Mouse (Mus musculus): Measurements from ENCODE around the gene March10.

The March10 gene

DNA sequence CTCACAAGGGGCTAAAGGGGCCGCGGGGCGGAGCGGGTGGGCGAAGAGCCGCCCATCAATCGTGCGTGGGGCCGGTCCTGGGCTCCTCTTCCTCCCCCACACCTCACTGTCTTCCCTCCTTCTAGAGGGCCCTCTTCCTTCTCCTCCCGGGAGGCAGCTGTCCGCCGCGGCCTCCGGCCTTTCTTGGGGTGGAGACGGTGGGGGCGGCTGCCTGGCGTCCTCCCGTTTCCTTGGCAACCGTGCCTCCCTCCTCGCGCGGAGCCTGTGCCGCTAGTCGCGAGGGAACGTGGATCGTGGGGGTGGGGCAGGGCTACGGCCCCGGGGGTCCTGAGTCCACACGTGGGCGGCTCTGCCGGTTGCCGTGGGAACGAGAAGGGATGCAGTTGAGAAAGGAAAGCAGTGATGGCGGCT, at the start of gene March10:
Gene March10 (minus strand): TSS at position 239 of the 411 bp plus-strand sequence.
- peak; percentile 20 for DNase-seq

DNA sequence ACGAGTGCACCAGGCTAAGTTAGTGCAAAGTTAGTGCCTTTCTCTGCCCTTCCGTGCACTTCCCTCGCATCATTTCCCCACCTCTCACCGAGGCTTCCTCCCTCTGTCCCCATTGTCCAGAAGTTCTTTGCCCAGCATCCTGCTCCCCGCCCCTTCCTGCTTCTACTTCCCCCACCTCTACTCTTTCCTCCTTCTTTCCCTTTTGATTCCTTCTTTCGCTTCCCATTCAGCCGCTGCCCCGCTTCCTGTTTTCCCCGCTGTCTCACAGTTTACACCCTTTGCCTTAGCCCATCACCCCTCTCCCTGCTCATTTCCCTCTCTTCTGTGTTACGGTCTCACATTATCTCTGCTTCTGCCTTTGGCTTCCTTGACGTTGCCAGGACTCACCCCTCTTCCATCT, 49.8 kb upstream of the March10 start:
- DNase-seq, result no peak

DNA sequence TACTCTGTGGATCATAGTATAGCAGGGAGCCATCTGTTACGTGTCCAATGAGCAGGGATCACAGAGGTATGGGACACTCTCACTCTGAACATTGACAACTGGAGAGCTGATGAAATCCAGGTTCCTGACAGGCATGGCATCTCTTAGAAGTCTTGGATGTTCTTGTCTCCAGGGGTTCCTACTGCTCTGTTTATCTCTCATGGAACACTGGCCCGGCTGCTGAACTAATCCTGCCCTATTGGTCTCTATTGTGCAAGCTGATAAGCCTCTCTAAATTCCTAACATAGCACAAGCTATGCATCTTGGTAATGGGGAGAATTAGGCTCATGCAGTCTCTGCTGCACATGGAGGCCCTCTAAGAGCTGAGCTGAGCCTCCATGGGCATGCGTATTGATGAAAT, 48.5 kb upstream of the March10 start:
- DNase-seq, result no peak

DNA sequence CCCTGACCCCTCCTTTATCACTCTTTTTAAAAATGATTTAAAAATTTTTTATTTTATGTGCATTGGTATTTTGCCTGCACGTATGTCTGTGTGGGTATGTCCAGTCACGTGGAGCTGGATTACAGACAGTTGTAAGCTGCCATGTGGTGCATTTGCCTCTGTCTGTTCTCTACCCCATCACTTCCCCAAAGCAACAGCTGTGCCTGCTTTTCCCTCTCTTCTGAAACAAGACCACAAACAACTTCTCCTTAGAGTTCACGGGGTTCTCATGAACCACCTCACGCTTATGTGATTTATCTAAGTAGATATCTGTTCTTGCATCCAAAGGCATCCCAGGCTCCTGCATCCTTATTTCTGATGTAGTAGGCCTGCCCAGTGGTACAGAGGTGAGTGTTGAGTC, 45.8 kb upstream of the March10 start:
- DNase-seq, result no peak

DNA sequence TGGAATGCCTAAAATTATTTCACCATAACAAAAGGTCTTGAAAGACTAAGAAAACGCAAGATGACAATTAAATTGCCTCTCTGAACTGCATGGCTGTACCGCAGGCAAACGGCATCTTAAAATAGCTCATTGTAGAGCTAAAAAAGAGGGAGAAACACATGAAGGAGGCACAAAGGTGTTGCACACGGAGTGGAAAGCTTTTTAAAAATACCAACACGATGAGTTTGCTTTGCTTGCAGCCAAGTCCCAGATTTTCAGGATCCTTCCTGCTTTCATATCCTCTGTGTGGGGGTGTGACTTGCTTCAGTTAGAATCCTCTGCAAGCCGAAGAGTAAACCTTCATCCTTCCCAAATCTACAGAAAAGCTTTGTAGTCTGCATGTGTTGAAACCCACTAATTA, 41.0 kb upstream of the March10 start:
- DNase-seq, result no peak

DNA sequence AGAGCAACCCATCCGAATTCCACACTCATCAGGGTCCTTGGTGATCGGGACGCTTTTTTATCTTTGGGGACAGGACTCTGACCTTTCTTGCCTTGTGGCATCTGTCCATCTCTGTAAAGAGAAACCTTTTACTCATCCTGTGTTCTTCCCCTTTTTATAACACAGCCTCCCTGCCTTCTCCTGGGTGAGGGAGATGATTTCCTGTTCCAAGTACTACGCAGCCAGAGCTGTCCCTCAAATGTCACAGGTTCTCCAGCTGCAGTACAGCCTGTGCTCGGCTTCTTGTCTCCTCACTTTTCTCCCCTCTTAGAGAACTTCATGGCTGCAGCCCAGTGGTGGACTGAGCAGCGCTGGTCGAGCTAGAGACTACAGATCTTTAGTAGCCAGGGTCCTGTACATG, 40.1 kb upstream of the March10 start:
- DNase-seq, result no peak

DNA sequence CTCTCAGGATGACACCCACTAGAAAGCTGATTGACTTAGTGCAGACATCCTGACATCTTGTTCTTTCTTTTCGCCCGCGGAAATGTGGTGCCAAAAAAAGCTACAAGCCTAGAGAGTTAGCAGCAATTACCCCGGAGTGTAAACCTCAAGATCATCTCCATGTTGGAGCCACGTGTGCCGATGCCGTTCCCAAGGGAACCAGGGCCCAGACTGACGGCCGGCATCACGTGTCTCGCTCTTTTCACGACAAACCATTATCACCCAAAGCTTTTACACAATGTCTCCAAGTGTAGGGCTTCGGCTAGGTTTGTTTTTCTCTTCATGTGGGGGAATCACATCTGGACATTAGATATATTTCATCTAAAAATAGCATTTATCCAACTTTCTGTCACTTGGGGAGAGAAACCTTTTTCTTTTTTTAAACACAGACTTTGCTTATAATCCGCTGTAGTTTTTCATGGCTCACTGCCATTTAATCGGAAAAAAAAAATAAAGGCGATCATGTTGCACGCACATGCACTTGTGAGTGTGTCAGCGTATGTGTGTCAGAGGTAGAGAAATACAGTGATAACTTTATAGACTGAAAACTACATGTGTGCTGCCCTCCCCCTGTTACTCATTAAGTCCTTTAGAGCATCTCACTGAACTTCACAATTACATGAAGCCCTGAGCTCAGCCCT, 39.2 kb upstream of the March10 start:
- DNase-seq, result no peak

DNA sequence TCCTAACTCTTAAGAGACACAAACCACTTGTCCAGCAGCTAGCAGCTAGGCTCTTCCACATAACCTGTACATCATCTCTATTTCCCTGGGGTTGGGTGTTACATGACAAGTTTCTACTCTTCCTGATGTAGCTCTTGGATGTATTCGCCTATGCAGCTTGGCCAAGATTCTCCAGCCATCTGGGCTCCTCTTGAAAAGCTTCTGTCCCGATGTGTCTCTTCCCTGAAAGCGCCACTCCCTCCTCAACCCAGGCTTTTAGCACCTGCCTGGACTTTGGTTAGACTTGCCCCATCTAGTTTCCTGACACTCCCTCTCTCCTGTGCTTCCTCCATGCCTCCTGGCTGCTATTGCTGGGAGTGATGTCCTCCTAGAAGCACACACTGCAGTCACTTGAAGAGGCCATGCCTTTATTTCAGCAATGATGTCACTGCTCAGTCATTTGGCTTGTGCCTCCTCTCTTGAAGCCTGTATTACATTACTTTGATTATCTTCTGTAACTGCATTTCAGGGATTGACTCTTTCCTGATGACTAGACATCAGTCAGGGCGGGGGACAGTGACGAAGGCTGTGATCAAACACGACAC, 38.3 kb upstream of the March10 start:
- no peak for DNase-seq

DNA sequence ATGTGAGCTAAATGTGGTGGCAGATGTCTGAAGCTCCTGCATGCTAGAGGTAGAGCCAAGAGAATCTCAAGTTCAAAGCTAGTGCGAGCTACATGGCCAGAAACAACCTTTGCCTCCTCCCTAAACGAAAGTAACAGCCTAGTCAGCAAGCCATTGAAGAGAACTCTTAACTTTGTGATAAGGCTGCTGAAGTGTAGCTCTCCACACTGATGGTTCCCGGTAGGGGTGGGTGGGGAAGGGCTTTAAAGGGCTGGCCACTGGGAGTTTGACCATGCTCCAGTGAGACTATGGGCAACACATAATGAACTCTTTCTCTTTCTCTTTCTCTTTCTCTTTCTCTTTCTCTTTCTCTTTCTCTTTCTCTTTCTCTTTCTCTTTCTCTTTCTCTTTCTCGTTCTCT, 35.9 kb upstream of the March10 start:
- DNase-seq, result no peak

DNA sequence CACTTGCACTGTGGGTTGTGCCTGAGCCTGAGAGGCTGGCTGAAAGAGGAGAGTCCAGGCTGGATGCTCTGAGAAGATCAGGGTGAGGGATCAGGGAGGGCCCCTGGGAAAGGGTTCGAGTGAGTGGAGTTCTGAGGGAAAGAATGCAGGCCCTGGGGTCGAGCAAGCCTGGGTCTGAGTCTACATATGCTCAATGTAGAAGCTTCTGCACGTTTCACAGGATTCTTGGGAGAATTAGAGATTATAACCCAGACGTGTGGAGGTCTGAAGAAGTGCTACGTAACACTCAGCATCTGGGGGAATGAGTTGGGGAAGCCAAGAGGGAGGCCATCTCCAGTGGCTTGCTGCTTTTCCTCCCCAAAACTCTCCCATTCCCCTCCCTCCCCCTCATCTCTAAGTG, 34.4 kb upstream of the March10 start:
- no peak for DNase-seq

DNA sequence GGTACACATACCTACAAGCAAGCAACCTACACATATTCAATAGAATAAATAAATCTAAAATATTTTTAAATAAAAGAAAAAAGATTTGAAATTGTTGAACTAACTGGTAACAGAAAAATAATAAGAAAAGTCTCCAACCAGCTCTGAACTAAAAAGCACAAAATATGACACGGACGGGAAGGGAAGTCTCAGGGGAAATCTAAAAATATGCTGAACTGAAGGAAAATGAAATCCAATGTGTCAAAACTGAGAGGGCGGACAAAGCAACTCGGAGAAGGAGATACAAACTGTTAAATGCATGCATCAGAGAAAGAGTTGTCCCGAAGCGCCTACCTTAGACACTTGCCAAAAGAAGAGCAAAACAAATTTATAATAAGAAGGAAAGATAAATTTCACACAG, 28.9 kb upstream of the March10 start:
- DNase-seq, result no peak

DNA sequence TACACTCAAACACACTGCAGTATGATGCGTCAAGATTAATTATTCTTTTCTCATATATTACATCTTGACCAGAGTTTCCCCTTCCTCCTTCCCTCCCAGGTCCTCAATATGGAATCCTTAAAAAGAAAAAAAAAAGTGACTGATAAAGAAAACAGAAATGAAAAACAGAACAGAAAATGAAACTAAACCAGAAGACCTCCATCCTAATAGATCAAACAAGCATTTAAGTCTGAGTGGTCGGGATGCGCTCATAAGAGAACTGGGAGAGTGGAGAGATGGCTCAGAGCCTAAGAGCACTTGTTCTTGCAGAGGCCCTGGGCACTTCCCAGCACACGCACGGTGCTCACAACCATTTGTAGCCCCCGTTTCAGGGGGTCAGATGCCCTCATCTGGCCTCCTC, 28.5 kb upstream of the March10 start:
- no peak for DNase-seq

DNA sequence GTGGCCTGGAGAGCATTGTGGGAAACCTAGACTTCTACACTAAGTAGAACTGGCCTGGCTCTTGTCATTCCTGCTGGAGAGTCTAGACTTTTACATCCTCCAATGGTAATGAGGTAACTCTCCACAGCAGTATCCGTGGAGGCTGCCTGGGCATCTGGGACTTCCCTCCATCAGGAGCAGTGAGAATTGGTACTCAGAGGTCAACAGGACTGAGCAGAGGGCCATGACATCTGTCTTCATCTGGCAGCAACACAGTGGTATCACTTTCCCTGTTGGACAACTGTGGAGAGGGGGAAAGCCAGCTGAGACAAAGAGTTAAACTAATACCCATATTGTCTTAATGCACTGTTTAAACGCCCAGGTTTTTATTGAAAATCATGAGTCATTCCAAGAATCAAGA, 26.2 kb upstream of the March10 start:
- DNase-seq, result no peak

DNA sequence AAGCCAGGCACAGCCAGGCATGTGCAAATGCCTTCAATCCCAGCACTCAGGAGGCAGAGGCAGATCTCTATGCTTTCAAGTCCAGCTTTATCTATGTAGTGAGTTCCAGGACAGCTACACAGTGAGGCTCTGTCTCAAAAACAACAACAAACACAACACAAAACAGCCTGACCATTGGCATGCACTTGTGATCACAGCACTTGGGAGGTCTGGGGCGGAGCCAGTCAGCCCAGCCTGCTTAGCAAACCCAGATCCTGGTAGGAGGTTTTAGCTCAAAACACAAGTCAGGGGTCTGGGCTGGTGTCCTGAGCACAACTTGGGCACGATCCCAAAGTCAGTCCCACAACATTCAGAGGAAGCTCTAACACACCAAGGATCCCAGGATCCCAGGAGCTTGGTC, 18.2 kb upstream of the March10 start:
- no peak for DNase-seq

DNA sequence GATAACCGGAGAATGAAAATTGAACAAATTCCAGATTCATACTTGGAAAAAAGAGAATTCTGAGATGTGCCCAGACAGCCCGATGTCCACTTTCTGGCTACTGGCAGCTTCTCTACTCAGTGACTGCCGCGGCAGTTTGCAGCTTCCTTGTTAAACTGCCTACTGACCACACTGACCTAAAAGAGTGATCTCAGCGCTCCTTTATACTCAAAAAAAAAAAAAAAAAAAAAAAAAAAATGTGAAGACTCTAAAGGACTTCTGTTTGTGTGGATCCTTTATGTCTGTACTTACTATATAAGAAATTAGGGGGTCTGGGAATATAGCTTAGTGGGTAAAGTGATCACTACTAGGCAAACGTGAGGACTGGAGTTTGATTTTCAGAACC, 17.8 kb upstream of the March10 start:
- DNase-seq, result no peak

DNA sequence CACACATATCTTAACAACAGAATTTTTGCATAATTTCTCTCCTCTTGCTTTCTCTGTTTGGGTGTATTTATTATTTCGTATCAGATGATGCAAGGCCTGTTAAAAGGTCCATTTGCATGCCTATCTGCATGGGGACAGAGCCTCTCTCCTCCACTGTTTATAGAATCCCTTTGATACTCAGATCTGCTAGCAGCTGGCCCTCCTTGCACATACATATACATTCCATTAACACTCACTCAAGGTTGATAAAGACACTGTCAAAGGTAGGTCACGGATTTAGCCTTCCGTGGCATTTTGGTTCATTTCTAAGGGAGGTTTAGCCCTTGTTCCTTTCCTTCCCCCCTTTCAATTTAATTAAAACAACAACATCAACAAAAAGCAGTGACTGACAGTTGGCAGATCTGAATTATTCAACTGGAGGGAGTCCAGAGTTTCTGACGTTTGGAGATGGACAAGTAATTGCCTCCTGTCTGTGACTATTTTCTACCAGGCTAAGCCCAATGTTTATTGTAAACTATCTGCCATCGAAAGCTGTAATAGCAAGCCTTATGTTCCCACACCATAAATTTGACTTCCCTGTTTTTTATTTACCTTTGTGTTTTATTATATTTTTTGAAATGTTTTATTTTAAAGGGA, 17.3 kb upstream of the March10 start:
- no peak for DNase-seq

DNA sequence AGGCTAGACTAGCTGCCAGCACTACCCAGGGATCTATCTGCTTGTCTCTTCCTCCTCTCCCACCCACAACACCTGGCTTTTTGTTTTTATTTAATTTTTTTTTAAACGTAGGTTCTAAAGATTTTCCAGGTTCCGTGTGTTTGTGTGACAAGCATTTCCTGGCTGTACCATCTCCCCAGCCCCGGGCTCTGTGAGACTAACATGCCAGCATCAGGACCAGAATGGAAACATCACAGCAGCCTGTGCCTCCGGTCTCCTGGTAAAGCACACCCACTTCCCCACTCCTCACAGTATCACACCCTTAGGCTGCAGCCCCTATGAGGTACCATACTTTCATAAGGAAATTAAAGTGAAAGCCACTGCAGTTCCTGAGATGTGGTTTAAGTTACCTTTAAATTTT, 16.1 kb upstream of the March10 start:
- DNase-seq, result no peak

DNA sequence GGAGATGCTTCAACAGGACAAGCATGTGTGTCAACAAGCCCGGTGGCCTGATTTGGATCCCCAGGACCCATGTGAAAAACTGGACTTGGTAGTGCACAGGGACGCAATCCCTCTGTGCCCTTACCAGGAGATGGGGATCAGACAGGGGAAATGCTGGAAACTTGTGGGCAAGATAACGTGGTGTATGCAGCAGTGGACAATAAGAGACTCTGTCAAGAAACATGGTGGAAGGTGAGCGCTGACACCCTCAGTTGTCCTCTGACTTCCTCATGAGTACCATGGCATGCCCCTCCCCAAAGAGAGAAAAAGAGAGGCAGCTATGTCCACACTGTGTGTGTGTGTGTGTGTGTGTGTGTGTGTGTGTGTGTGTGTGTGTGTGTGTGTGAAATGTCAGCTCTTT, 14.4 kb upstream of the March10 start:
- DNase-seq, result no peak

DNA sequence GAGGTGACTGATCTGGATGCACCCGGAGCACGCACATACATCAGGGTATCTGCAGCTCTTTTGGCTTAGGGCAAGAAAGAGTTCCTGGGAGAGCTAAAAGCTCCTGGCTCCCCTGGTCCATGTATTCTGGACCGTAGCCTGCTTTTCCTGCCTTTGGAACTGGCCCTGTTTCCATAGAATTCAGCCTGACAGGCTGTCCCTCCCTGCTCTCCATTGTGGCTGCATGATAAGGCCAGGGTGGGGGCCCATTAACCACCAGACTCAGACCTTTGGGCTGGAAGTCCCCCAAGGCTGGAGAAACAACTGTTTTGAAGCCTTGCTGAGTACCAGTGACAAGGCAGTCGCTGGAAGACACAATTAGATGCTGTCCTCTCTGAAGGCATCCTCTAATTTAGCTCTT, 13.0 kb upstream of the March10 start:
- DNase-seq, result no peak

DNA sequence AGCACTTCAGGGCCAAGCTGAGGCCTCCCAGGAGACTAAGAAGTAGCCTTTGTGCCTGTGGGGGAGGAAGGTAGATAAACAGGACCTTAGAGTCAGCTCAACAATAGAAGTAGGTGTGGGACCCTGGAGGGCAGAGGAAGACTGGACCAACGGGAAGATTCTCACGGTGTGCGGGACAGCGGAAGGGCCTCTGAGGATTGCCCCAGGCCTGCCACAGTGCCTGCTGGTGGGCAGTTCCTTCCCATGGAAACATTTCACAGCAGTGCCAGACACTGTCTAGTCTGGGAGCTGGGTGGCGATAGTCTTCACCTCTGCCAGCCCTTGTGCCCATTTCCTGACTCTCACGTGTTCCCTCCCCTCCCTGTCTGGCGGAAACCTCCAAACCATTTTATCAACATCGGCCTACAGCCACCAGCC, 12.6 kb upstream of the March10 start:
- no peak for DNase-seq

DNA sequence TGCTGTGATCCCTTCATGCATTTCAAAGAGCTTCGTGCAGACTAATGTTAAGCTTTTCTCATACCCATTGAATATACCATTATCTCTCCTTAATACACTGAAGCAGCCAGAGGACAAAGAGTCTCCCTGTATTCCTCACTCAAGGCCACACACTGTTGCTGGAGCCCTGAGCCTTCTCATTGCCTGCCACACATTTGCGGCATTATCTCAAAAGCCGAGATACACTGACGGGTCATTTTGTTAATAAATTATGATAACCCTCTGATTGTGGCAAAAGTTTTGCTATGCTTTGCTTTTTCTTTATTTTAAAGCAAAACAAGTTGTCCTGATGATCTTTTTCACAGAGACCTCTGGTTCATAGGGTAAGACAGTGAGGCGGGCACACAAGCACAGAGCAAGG, 11.9 kb upstream of the March10 start:
- DNase-seq, result no peak

DNA sequence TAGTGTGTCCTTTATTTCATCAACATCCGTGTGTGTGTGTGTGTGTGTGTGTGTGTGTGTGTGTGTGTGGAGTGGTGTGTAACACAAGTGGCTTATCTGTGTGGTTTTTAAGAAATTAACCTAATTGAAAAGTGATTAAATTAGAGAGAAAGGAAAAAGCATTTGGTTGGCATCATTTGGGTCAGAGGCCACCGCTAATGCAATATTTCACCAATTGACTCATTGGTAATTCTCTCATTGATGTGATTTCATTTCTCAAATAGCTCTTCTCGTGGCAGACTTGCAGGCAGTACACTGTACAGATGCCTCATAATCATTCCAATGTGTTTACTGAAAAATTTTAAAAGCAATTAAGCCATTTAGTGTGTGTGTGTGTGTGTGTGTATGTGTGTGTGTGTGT, 11.3 kb upstream of the March10 start:
- DNase-seq, result no peak

DNA sequence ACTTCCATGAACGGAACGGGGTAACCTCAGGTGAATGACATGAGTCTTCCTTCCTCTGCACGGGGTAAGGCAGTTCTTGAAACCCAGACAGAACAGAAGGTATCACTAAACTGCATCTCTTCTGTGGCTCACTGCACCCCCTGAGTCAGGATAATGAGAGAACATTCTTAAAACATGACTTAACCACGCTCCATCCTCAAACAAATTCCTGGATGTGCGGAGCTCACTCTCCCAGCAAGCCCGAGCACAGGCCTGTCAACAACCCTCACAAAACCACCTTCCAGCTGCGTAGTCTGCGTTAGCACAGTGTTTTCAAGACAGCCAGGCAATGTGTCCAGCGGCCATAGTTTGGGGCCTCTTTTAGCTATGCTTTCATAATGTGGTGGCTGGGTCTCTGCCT, 10.7 kb upstream of the March10 start:
- no peak for DNase-seq

DNA sequence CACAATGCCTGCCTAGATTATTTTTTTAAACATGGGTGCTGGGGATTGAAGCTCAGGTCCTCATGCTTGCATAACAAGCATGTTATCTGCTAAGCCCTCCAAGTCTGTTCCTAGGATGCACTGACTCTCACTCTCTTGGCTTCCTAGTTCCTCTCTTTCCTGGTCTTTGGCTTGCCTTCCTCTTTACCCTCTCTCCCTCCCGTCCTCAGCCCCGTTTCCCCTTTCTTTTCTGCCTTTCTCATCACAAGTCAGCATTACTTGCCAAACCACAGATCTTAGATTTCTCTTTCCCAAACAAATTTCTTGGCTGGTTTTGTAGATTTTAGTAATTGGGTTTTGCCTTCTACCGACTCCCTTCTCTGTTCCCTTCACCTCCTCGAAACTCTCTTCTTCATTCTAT, 10.2 kb upstream of the March10 start:
- DNase-seq, result no peak

DNA sequence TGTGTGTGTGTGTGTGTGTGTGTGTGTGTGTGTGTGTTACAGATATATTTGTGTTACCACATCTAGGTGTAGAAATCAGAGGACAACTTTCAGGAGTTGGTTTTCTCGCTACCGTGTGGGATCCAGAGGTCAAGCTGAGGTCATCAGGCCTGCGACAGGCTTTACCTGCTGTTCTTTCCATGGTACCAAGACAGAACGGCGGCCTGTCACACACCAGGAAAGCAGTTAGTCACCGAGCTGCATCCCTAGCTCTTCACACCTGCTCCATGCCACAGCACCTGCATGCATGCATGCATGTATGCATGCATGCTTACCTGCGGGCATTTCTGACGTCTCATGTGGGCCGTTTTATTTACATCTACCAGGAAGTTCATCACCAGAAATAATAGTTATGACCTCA, 9.0 kb upstream of the March10 start:
- no peak for DNase-seq

Measured in cerebellum, adult 9-11 months (tissue).